Mouse (Mus musculus): ENCODE data around the gene Itgal.
"Not testable (repeated sequence)": the region's sequence is repeated elsewhere in the genome, so short reads cannot be mapped to it uniquely, and the experiment has no call there.

Itgal gene

GRCm38 (mm10) chr7:127296098-127296497 is at the start of gene Itgal:
Itgal (plus strand) TSS chr7:127296260.
- DNase-seq, result no peak

- not testable (repeated sequence) for DNase-seq
Observed at GRCm38 (mm10) chr7:127250511-127250910, 45.5 kb upstream of the Itgal start.

- peak in 1 of 2 experiments; percentile 48 for DNase-seq
Observed at GRCm38 (mm10) chr7:127252414-127252813, 43.6 kb upstream of the Itgal start.

GRCm38 (mm10) chr7:127253341-127253740 is 42.7 kb upstream of the Itgal start:
- DNase-seq, result peak; percentile 32 to 49

GRCm38 (mm10) chr7:127253821-127254769 is 42.0 kb upstream of the Itgal start:
- DNase-seq, result peak; percentile 97 to 98

GRCm38 (mm10) chr7:127255008-127255407 is 41.1 kb upstream of the Itgal start:
- DNase-seq, result no peak

- no peak for DNase-seq
Observed at GRCm38 (mm10) chr7:127255965-127256364, 40.1 kb upstream of the Itgal start.

- DNase-seq, result no peak
Observed at GRCm38 (mm10) chr7:127256518-127256917, 39.5 kb upstream of the Itgal start.

- DNase-seq, result no peak
Observed at GRCm38 (mm10) chr7:127259186-127259905, 36.7 kb upstream of the Itgal start.

- DNase-seq, result peak; percentile 96 to 97
Observed at GRCm38 (mm10) chr7:127260309-127261111, 35.5 kb upstream of the Itgal start, which contains the start of gene Dctpp1. Dctpp1 (minus strand) TSS chr7:127260709.

GRCm38 (mm10) chr7:127262218-127262961 is 33.7 kb upstream of the Itgal start:
- peak in 1 of 2 experiments; percentile 33 for DNase-seq

GRCm38 (mm10) chr7:127263526-127263925 is 32.5 kb upstream of the Itgal start:
- no peak for DNase-seq

- DNase-seq, result no peak
Observed at GRCm38 (mm10) chr7:127270256-127270655, 25.8 kb upstream of the Itgal start.

- no peak for DNase-seq
Observed at GRCm38 (mm10) chr7:127270666-127271065, 25.4 kb upstream of the Itgal start.

GRCm38 (mm10) chr7:127271093-127271492 is 25.0 kb upstream of the Itgal start:
- DNase-seq, result no peak

- DNase-seq, result no peak
Observed at GRCm38 (mm10) chr7:127272566-127272965, 23.5 kb upstream of the Itgal start.

GRCm38 (mm10) chr7:127273118-127273923 is 22.7 kb upstream of the Itgal start:
- DNase-seq, result peak in 1 of 2 experiments; percentile 60

- peak; percentile 97 to 99 for DNase-seq
Observed at GRCm38 (mm10) chr7:127273925-127274789, 21.9 kb upstream of the Itgal start, which contains the start of gene Sephs2. Sephs2 (minus strand) TSS chr7:127274055.

GRCm38 (mm10) chr7:127276519-127276961 is 19.5 kb upstream of the Itgal start:
- no peak for DNase-seq

GRCm38 (mm10) chr7:127278311-127278710 is 17.7 kb upstream of the Itgal start:
- peak; percentile 23 to 47 for DNase-seq

All from cerebellum, postnatal 25 days (tissue).